Mouse (Mus musculus) spleen, embryonic (tissue): Measurements from ENCODE around the gene Gjc3.

Experiments
- CTCF ChIA-PET: fragments of 350-600 bp; sonication (Branson Sonifier 250); formaldehyde crosslinking; loops from one replicate; lab custom pipeline; 2022; lab: Charles Lee

Gjc3 gene

DNA sequence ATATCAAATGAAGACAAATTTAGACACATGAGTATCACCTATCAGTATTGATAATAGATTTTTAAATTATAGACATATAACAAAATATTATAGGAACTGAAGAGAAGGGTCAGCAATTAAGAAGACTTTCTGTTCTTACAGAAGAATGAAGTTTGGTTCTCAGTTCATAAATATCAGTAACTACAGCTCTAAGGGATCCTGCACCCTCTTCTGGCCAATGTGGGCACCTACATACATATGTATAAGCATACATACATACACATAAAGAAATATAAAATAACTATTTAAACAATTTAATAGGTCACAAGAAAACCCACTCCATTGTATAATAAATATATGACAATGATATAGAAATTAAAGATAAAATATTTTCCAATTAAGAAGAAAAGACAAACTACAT, 48.4 kb downstream of the Gjc3 start:
- CTCF ChIA-PET: no interaction called here

- CTCF ChIA-PET: no interaction called here
These were observed 53.2 kb downstream of the Gjc3 start for GRCm38 (mm10) chr5:137909564-137910262.
